Mouse (Mus musculus) testis, adult 2 months (tissue): ENCODE results near the gene Syt8.

Source experiments
- CTCF ChIP-seq: fragments of 200-500 bp; IDR thresholded peaks from 2 replicates; pipeline ENCODE4 v1.5.1; 2012; ENCODE audit warnings: low read depth, mild to moderate bottlenecking, inconsistent platforms, low read length, moderate library complexity; ENCODE audit not compliant: control insufficient read depth, insufficient read depth, insufficient replicate concordance
- POLR2A ChIP-seq: fragments of 200-500 bp; IDR thresholded peaks from 2 replicates; pipeline ENCODE4 v1.6.1; 2012; ENCODE audit warnings: low read depth, mild to moderate bottlenecking, inconsistent platforms, low read length, moderate library complexity; ENCODE audit not compliant: control insufficient read depth

DNA sequence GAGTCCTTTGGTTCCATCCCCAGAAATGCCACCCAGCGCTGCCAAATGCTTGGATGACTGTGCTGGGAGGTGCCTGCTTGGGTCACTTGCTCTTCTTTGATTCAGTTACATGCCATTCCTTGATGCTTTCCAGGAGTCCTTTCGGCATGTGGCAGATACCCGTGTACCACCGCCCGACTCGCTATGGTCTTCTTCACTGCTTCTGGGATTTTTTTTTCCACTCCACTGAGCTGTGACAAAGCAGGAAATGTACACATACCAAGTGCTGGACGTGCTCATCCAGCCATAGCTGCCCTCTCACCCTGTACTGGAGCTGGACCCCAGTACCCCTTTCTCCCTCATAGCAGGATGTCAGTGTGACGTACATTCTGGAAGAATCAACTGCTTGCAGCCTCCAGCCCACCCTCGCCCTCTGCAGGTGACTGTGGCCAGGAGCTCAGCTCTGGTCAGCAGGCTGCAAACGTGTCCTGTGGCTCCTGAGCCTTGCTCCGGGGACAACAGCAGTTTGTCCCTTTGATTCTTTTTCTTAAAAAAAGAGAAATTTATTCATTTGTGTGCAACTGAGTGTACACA lies 8.9 kb upstream of the Syt8 start:
- TF ChIP-seq POLR2A, result no peak
- TF ChIP-seq CTCF, result peak; percentile 26; the same call in 1 of the 2 replicates
